ENCODE assay signal across 11 mouse cellular contexts in the genomic region with DNA sequence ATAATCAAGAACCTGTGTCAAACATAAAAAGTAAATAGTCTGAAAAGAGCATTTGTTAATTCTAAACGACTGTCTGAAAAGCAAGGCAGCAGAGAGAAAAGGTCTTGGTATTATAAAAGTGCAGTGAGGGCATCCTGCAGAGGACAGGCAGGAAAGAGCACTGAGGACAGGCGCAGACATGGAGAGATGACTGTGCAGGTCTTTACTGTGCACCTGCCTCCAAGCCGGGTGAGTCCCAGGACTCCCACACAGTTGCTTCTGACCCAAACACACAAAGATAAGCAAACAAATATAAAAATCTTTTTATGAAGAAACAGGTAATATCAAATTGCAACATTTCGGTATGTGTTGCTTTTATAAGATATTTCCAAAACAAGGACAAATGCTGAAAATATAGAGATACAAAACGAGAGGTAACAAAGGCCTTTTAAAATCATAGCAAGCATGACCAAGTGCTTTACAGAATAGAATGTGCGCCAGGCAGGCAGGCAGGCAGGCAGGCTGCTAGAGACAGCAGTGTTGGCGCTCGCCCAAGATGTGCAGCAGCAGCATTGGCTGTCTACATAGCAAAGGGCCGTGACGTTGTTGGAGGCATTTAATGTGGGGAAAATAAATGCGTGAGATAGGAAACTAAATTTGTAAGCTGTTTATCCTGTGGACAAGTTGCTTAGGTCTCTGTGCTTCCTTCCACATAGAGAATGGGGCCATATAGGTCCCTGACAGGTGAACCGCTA. TPM values are rescaled to one million over a fixed set of nuclear protein-coding genes. Genes with fewer than 3 reads are reported as not detected.
A peak's percentile ranks its signal among the peaks of the same experiment; 100 is the strongest.
DNase-seq lines count a peak whose midpoint lies in the region; ATAC-seq and TF ChIP-seq lines count a peak whose summit lies in the region.
"Had no signal": no experiment of that assay in that cellular context is flagged by ENCODE, and none has a peak within 500 bp of the region (broad histone marks: within the 10 kb centered on the region; RNA-seq: fewer than 3 reads in every experiment).

No protein-coding gene starts in this region.

- no peak overlapping the region for H3K4me2 ChIP-seq in forebrain, embryonic 12.5 days
- no peak overlapping the region for H3K4me2 ChIP-seq in forebrain, embryonic 11.5 days (ENCODE audit: low read depth, low read length, severe bottlenecking)
- H3K4me2 ChIP-seq in limb, embryonic 14.5 days (replicated peaks; ENCODE audit: low read depth, low read length, severe bottlenecking): no peak overlapping the region
- no peak overlapping the region for H3K4me2 ChIP-seq in neural tube, embryonic 12.5 days (replicated peaks)
- H3K4me2 ChIP-seq in stomach, postnatal 0 days (replicated peaks; ENCODE audit: low read depth): no peak overlapping the region
- H3K4me2 ChIP-seq: stomach, embryonic 15.5 days had no signal

- TF ChIP-seq CTCF in stomach, postnatal 0 days (IDR thresholded peaks at IDR 0.05; ENCODE audit: low read depth): no peak

- H3K9me3 ChIP-seq in forebrain, embryonic 12.5 days: no peaks in the 10 kb centered on the region
- H3K9me3 ChIP-seq in forebrain, embryonic 11.5 days (ENCODE audit: control insufficient read depth, low read length): peaks cover 2% of the 10 kb centered on the region; the same call in 1 of the 2 replicates
- no peaks in the 10 kb centered on the region for H3K9me3 ChIP-seq in limb, embryonic 14.5 days (ENCODE audit: control insufficient read depth, low read length)
- no peaks in the 10 kb centered on the region for H3K9me3 ChIP-seq in limb, embryonic 10.5 days (replicated peaks)
- no peaks in the 10 kb centered on the region for H3K9me3 ChIP-seq in neural tube, embryonic 12.5 days
- H3K9me3 ChIP-seq in stomach, postnatal 0 days (ENCODE audit: control insufficient read depth, low read length): no peaks in the 10 kb centered on the region
- H3K9me3 ChIP-seq: stomach, embryonic 15.5 days had no signal

- peaks cover 76% of the 10 kb centered on the region for H3K36me3 ChIP-seq in forebrain, embryonic 12.5 days (replicated peaks)
- H3K36me3 ChIP-seq in forebrain, embryonic 11.5 days (ENCODE audit: control insufficient read depth, insufficient read depth, low read length): peaks cover 9% of the 10 kb centered on the region; the same call in 1 of the 2 replicates
- H3K36me3 ChIP-seq in limb, embryonic 14.5 days (ENCODE audit: control insufficient read depth, insufficient read depth, low read length): peaks cover 50% of the 10 kb centered on the region
- H3K36me3 ChIP-seq in limb, embryonic 10.5 days: peaks cover 91% of the 10 kb centered on the region
- peaks cover 76% of the 10 kb centered on the region for H3K36me3 ChIP-seq in neural tube, embryonic 12.5 days
- peaks cover 20% of the 10 kb centered on the region for H3K36me3 ChIP-seq in stomach, postnatal 0 days (ENCODE audit: control insufficient read depth, insufficient read depth, low read length)

- ATAC-seq in forebrain, embryonic 12.5 days (ENCODE audit: low FRiP score): peak; percentile 21; the same call in 1 of the 2 replicates
- no peak for ATAC-seq in forebrain, embryonic 11.5 days (replicated peaks; ENCODE audit: low FRiP score)
- no peak for ATAC-seq in limb, embryonic 14.5 days (ENCODE audit: low FRiP score, low read depth)
- peak; percentile 84; the same call in 1 of the 2 replicates for ATAC-seq in neural tube, embryonic 12.5 days (ENCODE audit: low FRiP score, low read depth)
- ATAC-seq in stomach, postnatal 0 days (ENCODE audit: low FRiP score, low TSS enrichment): no peak

- no peaks in the 10 kb centered on the region for H3K27me3 ChIP-seq in forebrain, embryonic 12.5 days
- no peaks in the 10 kb centered on the region for H3K27me3 ChIP-seq in forebrain, embryonic 11.5 days (ENCODE audit: control insufficient read depth, insufficient read depth, low read length)
- no peaks in the 10 kb centered on the region for H3K27me3 ChIP-seq in limb, embryonic 14.5 days (ENCODE audit: control insufficient read depth, insufficient read depth, low read length)
- H3K27me3 ChIP-seq in limb, embryonic 10.5 days (ENCODE audit: low read depth, poor library complexity, severe bottlenecking): no peaks in the 10 kb centered on the region
- H3K27me3 ChIP-seq in neural tube, embryonic 12.5 days (replicated peaks): no peaks in the 10 kb centered on the region
- no peaks in the 10 kb centered on the region for H3K27me3 ChIP-seq in stomach, postnatal 0 days (ENCODE audit: control insufficient read depth, insufficient read depth, low read length)
- H3K27me3 ChIP-seq: CH12.LX; stomach, embryonic 15.5 days had no signal

- TF ChIP-seq EP300 in stomach, postnatal 0 days (optimal IDR thresholded peaks at IDR 0.05): no peak

- H3K27ac ChIP-seq in forebrain, embryonic 12.5 days: no peak overlapping the region
- H3K27ac ChIP-seq in forebrain, embryonic 11.5 days (ENCODE audit: low read depth, low read length): no peak overlapping the region
- no peak overlapping the region for H3K27ac ChIP-seq in limb, embryonic 14.5 days (replicated peaks; ENCODE audit: low read depth, low read length)
- H3K27ac ChIP-seq in limb, embryonic 10.5 days: no peak overlapping the region
- H3K27ac ChIP-seq in neural tube, embryonic 12.5 days: no peak overlapping the region
- no peak overlapping the region for H3K27ac ChIP-seq in stomach, postnatal 0 days (replicated peaks)
- H3K27ac ChIP-seq: macrophage; stomach, embryonic 15.5 days had no signal

- WGBS in forebrain, embryonic 12.5 days: 86% methylated on average over 12 of the region's 12 CpGs
- WGBS in forebrain, embryonic 11.5 days: 92% methylated on average over 12 of the region's 12 CpGs
- WGBS in limb, embryonic 14.5 days: 83% methylated on average over 12 of the region's 12 CpGs
- WGBS in limb, embryonic 10.5 days: 94% methylated on average over 12 of the region's 12 CpGs
- WGBS in neural tube, embryonic 12.5 days: 76% methylated on average over 12 of the region's 12 CpGs
- 68% methylated on average over 12 of the region's 12 CpGs for WGBS in stomach, postnatal 0 days

- H3K4me1 ChIP-seq in forebrain, embryonic 12.5 days: no peaks in the 10 kb centered on the region
- H3K4me1 ChIP-seq in forebrain, embryonic 11.5 days (replicated peaks; ENCODE audit: control insufficient read depth, insufficient read depth, low read length): no peaks in the 10 kb centered on the region
- no peaks in the 10 kb centered on the region for H3K4me1 ChIP-seq in limb, embryonic 14.5 days (ENCODE audit: control insufficient read depth, insufficient read depth, low read length)
- no peaks in the 10 kb centered on the region for H3K4me1 ChIP-seq in limb, embryonic 10.5 days
- H3K4me1 ChIP-seq in neural tube, embryonic 12.5 days: no peaks in the 10 kb centered on the region
- no peaks in the 10 kb centered on the region for H3K4me1 ChIP-seq in stomach, postnatal 0 days (replicated peaks; ENCODE audit: control insufficient read depth, insufficient read depth)
- H3K4me1 ChIP-seq: stomach, embryonic 15.5 days had no signal

- no peak for DNase-seq in forebrain, embryonic 11.5 days (ENCODE audit: low spot score)
- peak; percentile 33 for DNase-seq in limb, embryonic 14.5 days (ENCODE audit: low spot score)
- DNase-seq in limb, embryonic 10.5 days (ENCODE audit: low spot score): no peak
- peak; percentile 34 to 43 for DNase-seq in frontal cortex, postnatal 10 days (ENCODE audit: low spot score in 2 of 2)
- DNase-seq in ovary, postnatal 10 days (ENCODE audit: low spot score): no peak
- no peak for DNase-seq in stomach, postnatal 0 days (ENCODE audit: low spot score)

- H3K9ac ChIP-seq in forebrain, embryonic 12.5 days: no peak overlapping the region
- H3K9ac ChIP-seq in forebrain, embryonic 11.5 days (ENCODE audit: low read length): no peak overlapping the region
- H3K9ac ChIP-seq in limb, embryonic 14.5 days (ENCODE audit: low read depth, low read length, severe bottlenecking): no peak overlapping the region
- no peak overlapping the region for H3K9ac ChIP-seq in neural tube, embryonic 12.5 days
- no peak overlapping the region for H3K9ac ChIP-seq in stomach, postnatal 0 days (ENCODE audit: low read length)
- H3K9ac ChIP-seq: stomach, embryonic 15.5 days had no signal

- TF ChIP-seq POLR2A in limb, embryonic 14.5 days (IDR thresholded peaks at IDR 0.05; ENCODE audit: borderline replicate concordance, extremely low read depth, insufficient read depth, insufficient read length): no peak

- no peak overlapping the region for H3K4me3 ChIP-seq in forebrain, embryonic 12.5 days (replicated peaks)
- H3K4me3 ChIP-seq in forebrain, embryonic 11.5 days (ENCODE audit: low read depth, low read length): no peak overlapping the region
- H3K4me3 ChIP-seq in limb, embryonic 14.5 days (replicated peaks; ENCODE audit: low read length): no peak overlapping the region
- no peak overlapping the region for H3K4me3 ChIP-seq in limb, embryonic 10.5 days
- H3K4me3 ChIP-seq in neural tube, embryonic 12.5 days: no peak overlapping the region
- H3K4me3 ChIP-seq in stomach, postnatal 0 days (ENCODE audit: low read depth, low read length): no peak overlapping the region
- H3K4me3 ChIP-seq: stomach, embryonic 15.5 days had no signal

RNA-seq across cellular contexts. Expression of a gene that starts 35.4 kb away (rescaled TPM):
- polyA plus RNA-seq in forebrain, embryonic 12.5 days (2016; fragmentation: Nextera tagmentation; extraction: Ambion mirVana): 22.5 and 23.5 TPM in 2 replicates
- polyA plus RNA-seq in forebrain, embryonic 11.5 days (2014; fragmentation: Nextera tagmentation; extraction: Ambion mirVana): 23.6 and 24.7 TPM in 2 replicates
- polyA plus RNA-seq in limb, embryonic 14.5 days (2012; rRNA removed): 15.2 and 17.0 TPM in 2 replicates
- polyA plus RNA-seq in limb, embryonic 14.5 days (2014; fragmentation: Nextera tagmentation; extraction: Ambion mirVana): 14.0 and 15.2 TPM in 2 replicates
- 12.6 and 12.9 TPM in 2 replicates for polyA plus RNA-seq in limb, embryonic 10.5 days (2016; fragmentation: Nextera tagmentation; extraction: Ambion mirVana)
- 20.5 and 23.9 TPM in 2 replicates for polyA plus RNA-seq in neural tube, embryonic 12.5 days (2016; fragmentation: Nextera tagmentation; extraction: Ambion mirVana)
- 18.1 and 20.2 TPM in 2 replicates for polyA plus RNA-seq in stomach, postnatal 0 days (2015; fragmentation: Nextera tagmentation; extraction: Ambion mirVana)

Comparison
In these comparisons a context has a peak if more than half of its experiments do, and no peak if none do; other contexts are left out.
1. ATAC-seq: peak in forebrain, embryonic 12.5 days (single experiment) and neural tube, embryonic 12.5 days (single experiment); none in forebrain, embryonic 11.5 days (single experiment), limb, embryonic 14.5 days (single experiment) and stomach, postnatal 0 days (single experiment).
2. DNase-seq: peak in limb, embryonic 14.5 days (single experiment) and frontal cortex, postnatal 10 days (2 of 2); none in forebrain, embryonic 11.5 days (single experiment), limb, embryonic 10.5 days (single experiment), ovary, postnatal 10 days (single experiment) and stomach, postnatal 0 days (single experiment).